Mouse (Mus musculus) thymus, postnatal 36 days (tissue): ENCODE measurements around the gene Bcl7c.
"Not testable (repeated sequence)": the region's sequence is repeated elsewhere in the genome, so short reads cannot be mapped to it uniquely, and the experiment has no call there.

ENCODE experiments used
- DNase-seq, 2 experiments: peaks; one replicate each; pipeline ENCODE4 v3.0.0; 2022; ENCODE audit warnings: mixed read lengths in 2 of 2

Gene Bcl7c

GRCm38 (mm10) chr7:127714816-127715215 lies 6.1 kb upstream of the Bcl7c start:
- no peak for DNase-seq

- peak; percentile 62 to 77 for DNase-seq
Observed at GRCm38 (mm10) chr7:127712461-127713385, 4.0 kb upstream of the Bcl7c start, which contains the start of gene Ctf1. TSS of gene Ctf1 (plus strand) at chr7:127712736.

GRCm38 (mm10) chr7:127711456-127711855 lies 2.7 kb upstream of the Bcl7c start:
- DNase-seq = no peak

GRCm38 (mm10) chr7:127711031-127711430 lies 2.3 kb upstream of the Bcl7c start:
- no peak for DNase-seq

DNA sequence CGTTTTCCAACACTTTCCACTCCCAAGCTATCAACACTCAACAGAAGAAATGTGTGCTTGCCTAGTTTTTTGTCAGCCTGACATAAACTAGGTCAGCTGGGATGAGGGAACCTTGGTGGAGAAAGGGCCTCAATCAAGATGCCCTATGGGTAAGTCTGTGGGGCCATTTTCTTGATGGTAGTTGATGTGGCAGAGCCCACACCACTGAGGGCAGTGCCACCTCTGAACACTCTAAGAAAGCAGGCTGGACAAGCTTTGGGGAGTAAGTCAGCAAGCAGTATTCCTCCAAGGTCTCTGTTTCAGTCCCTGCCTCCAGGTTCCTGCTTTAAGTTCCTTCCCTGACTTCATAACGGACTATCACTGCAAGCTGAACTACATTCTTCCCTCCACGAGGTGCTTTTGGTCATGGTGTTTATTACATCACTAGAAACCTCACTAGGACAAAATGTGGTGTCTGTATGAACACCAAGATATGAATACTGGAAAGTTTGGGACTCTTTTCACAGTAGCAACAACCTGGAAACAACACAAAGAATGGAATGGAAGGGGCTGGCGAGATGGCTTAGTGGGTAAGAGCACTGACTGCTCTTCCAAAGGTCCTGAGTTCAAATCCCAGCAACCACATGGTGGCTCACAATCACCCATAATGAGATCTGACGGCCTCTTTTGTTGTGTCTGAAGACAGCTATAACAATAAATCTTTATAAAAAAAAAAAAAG lies 687 bp upstream of the Bcl7c start:
- no peak for DNase-seq

GRCm38 (mm10) chr7:127707957-127708206 lies 851 bp downstream of the Bcl7c start:
- DNase-seq = peak; percentile 81 to 85

DNA sequence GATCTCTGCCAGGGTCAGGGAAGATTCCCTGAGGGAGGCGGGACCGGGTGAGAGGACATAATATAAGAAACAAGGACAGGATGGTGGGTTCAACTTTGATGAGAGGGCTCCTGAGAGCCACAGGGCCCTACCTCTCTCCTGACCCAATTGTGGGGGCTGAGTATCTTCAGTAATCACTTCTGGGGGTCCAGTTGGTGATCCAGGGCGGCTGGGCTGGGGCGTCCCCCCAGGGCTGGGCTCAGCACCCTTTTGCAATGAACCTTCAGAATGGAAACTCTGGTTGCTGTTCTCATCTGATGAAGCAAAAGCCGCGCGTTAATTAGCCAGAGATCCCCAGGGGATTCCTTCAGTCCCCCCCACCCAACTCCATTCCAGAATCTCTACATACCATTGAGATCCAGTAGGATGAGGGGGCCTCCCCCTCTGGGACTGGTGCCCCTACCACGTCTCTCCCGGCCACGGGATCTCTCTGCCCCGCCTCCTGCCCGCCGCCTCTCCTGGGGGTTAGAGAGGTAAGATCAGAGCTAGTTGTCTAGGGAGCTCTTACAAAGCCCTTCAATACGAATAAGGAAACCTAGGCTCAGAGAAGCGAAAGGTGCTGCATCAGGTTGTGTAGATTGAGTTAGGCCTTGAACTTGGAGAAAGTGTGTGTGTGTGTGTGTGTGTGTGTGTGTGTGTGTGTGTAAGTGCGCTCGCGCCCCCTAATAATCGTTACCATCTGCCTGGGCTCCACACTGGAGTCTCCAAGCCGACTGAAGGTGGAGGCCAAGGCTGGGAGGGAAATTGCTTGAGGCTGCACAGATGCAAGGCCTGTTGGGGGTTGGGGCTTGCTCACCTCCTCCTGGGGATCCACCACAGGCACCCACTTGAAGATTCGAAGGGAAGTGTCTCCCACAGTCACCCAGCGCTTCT lies 1.4 kb downstream of the Bcl7c start:
- peak in 1 of 2 experiments; percentile 53 for DNase-seq

DNA sequence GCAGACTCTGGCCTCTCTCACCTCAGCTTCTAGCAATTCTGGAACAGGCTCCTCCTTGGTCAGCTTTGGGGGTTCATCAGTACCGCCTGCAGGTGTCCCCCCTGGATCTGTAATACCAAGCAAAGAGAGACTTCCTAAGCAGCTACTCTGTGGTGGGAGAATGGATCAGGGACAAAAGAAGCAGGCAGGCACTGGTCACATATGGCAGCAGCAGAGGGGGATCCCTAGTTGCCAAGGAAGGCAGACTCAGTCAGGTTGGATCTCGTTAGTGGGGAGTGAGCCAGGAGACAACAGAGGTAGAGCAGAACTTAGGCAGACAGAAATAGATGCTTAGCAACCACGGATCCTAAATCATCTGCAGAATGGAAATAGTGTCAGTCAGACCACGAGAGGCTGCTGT lies 3.0 kb downstream of the Bcl7c start:
- no peak for DNase-seq

GRCm38 (mm10) chr7:127704598-127704997 lies 4.1 kb downstream of the Bcl7c start:
- no peak for DNase-seq

DNA sequence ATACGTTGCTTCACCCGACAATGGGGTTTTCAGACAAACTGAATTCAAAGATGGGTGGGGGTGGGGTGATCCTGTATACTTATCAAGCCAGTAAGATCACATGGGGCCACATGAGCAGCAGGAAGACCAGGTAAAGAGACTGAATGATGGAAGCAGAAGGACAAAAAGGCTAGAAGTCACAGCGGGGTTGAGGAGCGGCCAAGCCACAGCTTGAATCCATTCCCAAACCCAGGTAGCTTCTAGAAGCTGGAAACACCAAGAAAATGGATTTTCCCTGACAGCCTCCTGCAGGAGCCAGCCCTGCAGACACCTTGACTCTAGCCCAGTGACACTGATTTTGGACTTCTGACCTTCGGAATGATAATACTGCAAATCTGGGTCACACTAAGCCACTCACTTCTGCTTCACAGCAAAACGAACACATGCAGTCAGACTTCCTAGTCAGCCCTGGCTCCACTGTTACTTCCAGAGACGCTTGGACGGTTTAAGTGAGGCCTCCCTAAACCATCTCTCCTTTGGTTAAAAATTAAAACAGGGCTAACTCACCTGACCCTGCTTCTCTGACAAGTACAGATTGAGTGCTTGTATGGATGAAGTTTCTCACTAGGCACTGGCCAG lies 5.1 kb downstream of the Bcl7c start:
- no peak for DNase-seq

DNA sequence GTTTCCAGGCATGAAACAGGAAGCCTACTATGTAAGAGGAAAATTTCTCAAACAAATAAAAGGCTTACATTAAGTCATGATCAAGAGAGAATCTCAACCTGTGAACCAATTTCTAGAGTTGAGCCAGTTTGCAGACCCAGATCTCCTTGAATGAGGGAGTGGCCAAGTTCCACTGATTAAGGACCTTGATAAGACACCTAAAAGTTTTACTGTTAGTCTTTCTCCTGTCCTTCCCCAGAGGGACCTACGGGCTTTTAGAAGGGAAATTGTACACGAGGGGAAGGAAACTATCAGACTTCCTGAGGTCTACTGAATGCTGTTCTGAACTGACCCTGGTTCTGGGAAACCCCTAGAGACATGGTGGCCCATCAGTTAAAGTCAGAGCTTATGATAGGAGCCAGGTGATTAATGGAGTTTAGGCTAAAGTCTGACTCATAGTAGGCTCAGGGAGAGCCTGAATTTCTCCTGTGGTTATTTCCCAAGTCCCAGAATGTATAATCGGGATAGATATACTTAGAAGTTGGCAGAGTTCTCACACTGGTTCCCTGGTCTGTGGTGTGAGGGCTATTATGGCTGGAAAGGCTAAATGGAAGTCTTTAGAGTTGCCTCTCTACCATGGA lies 7.9 kb downstream of the Bcl7c start:
- no peak for DNase-seq

DNA sequence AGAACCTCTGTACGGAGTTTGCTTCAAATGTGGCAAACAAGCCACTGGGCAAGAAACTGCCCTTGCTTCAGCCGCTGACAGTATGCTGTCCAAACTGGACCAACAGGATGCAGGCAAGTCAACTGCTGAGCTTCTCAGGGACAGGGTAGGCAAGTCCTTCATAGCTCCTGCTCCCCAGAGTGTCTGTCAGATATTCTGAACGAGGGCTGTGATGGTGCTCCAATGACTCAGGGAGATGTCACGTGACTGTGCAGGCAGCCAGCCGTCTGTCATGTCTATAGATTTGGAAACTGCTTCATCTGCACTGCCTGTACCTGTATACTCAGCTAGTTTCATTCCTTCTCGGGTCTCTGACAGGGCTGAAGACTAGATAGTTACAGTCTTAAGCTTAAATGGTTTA lies 9.7 kb downstream of the Bcl7c start:
- DNase-seq = no peak

DNA sequence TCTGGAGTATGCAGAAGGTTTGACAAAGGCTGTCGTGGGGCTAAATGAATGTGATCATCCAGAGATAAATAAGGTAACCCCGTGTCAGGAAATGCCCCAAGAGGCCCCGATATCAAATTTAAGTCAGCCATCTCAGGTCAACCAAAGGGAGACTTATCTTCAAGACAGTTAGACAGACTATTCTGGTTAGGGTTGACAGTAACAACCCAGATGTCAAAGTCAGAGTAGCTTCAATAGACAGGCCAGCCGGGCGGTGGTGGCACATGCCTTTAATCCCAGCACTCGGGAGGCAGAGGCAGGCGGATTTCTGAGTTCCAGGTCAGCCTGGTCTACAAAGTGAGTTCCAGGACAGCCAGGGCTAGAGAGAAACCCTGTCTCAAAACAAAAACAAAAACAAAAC lies 15.0 kb downstream of the Bcl7c start:
- not testable (repeated sequence) for DNase-seq

GRCm38 (mm10) chr7:127693290-127693689 lies 15.4 kb downstream of the Bcl7c start:
- no peak for DNase-seq

DNA sequence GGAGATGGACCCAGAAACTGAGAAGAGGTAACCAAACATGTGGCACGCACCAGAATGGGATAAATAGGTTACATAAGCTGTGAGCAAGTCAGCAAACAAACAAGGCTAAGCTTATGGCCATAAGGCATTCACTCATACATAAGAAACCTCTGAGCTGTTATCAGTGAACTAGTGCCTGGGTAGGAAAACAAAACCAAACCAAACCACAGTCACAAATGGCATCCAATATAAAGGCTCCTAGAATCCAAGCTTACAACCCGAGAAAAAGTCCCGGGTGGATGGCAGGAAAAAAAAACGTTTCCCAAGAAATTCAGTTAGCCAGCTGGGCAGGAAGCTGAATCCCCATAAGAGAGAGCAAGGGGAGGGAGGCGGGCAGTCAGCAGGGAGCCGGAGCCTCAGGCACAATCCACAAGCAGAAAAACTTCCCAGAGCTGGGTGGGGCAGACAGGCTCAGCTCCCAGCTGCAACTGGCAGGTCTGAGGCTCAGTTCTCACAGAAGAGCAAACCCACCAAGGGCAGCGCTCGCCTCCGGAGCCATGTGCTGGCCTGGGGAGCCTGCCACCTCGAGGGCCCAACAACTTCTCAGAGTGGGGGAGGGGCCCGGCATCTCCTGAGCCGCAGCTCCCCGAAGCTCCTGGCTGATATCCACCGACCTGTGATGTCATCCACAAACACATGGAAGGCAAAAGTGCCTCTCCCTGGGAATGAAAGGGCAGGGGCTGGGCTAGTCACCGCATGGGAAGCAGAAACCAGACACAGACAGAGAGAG lies 17.3 kb downstream of the Bcl7c start:
- no peak for DNase-seq

DNA sequence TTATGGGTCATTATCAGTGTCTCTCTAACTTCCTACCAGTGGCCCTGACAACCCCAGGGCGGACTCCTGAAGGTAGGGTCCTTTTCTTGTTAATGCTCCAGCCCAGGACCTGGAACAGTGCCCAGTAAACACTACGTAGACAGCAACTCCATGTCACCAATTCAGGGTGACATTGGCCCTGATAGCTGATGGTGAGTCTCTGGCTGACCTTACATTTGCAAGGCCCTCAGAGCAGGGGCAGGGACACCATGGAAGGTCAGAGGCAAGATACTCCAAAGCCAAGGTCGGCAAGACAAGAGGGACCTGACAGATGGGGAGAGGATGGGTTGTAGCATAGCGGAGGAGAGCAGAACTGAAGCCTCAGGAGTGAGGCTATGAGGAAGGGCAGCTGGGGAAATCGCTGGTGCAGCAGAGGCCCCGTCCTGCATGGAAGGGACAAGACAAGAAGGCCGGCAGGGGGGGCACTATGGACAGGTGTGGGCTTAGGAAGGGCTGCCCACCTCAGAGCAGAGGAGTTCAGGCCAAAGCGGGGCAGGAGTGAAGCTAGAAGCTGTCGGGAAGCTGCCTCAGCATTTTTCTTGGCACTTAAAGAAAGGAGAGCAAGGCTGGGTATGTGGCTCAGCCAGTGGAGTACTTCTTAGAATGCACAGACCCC lies 19.0 kb downstream of the Bcl7c start:
- no peak for DNase-seq

- no peak for DNase-seq
Observed at GRCm38 (mm10) chr7:127688935-127689334, 19.8 kb downstream of the Bcl7c start.

DNA sequence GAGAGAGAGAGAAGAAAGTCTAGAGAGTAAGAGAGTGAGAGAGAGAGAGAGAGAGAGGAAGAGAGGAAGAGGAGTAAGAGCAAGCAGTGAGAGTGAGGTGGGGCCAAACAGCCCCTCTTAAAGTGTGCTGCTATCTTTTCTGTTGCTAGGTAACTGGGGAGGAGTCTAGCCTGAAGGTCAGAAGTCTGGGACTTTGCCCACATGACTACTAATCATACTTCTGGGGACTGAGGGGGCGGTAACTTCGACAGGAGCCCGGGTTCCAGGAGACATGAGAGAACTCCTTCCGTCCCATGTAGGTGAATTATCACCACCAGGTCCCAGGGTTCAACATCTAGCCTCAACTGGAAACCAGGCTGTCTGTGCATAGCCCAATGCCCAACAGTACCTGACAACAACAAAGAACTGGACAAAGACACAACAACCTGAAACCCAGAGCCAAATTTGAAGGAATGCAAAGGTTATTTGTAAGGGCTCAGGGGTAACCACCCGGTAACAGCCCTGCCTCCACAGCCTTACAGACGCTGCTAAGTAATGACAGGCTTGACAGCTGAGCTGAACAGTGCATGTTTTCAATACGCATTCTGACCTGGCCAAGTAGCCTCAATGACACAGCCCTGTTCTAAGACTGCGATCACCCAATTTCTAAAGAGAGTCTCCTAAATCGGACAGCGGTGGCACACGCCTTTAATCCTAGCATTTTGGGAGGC lies 21.8 kb downstream of the Bcl7c start:
- no peak for DNase-seq

GRCm38 (mm10) chr7:127685304-127686018 lies 23.3 kb downstream of the Bcl7c start:
- no peak for DNase-seq
